25 mouse cellular contexts compared by ENCODE assay signal in genomic region chr16:13498923-13499322, GRCm38 (mm10).
"Had no signal": no experiment of that assay in that cellular context is flagged by ENCODE, and none has a peak within 500 bp of the region (broad histone marks: within the 10 kb centered on the region; RNA-seq: fewer than 3 reads in every experiment).

No protein-coding gene starts in this region.

- H3K27ac ChIP-seq: heart, adult 2 months; heart, embryonic 13.5 days; heart, embryonic 15.5 days; hindbrain, embryonic 13.5 days; hindbrain, embryonic 15.5 days; hindbrain, postnatal 0 days; kidney, embryonic 15.5 days; kidney, postnatal 0 days; limb, embryonic 13.5 days; limb, embryonic 15.5 days; liver, embryonic 12.5 days; liver, embryonic 14.5 days had no signal

- H3K4me3 ChIP-seq: heart, adult 2 months; heart, embryonic 13.5 days; heart, embryonic 15.5 days; hindbrain, embryonic 13.5 days; hindbrain, embryonic 15.5 days; kidney, embryonic 15.5 days; limb, embryonic 13.5 days; limb, embryonic 15.5 days; liver, embryonic 12.5 days had no signal

- H3K36me3 ChIP-seq: heart, embryonic 13.5 days; heart, embryonic 15.5 days; hindbrain, embryonic 13.5 days; hindbrain, embryonic 15.5 days; kidney, embryonic 15.5 days; limb, embryonic 13.5 days; limb, embryonic 15.5 days; liver, embryonic 12.5 days had no signal

- DNase-seq: gastrocnemius, postnatal 10 days; gastrocnemius, postnatal 25 days; heart, adult 11 months; heart, adult 2 months; heart, postnatal 14 days; heart, postnatal 36 days; kidney, adult 11 months; kidney, adult 2 months; kidney, adult 9 months; kidney, postnatal 14 days; kidney, postnatal 36 days; layer of hippocampus, adult 9-11 months; layer of hippocampus, postnatal 36 days; left cerebral cortex, postnatal 4 days had no signal

- H3K27me3 ChIP-seq: heart, embryonic 13.5 days; heart, embryonic 15.5 days; hindbrain, embryonic 13.5 days; hindbrain, embryonic 15.5 days; kidney, embryonic 15.5 days; limb, embryonic 13.5 days; limb, embryonic 15.5 days; liver, embryonic 12.5 days had no signal

- H3K4me1 ChIP-seq: hindbrain, embryonic 13.5 days; hindbrain, embryonic 15.5 days; kidney, embryonic 15.5 days; limb, embryonic 13.5 days; limb, embryonic 15.5 days; liver, embryonic 12.5 days had no signal
